Mouse (Mus musculus): ENCODE data around the gene Cd300lf. TPM values are rescaled to one million over a fixed set of nuclear protein-coding genes. Genes with fewer than 3 reads are reported as not detected.

Gene Cd300lf
- 0.11 TPM in 1 of 2 replicates, not detected in the other for polyA plus RNA-seq (2015; fragmentation: Nextera tagmentation; extraction: Ambion mirVana)

DNA sequence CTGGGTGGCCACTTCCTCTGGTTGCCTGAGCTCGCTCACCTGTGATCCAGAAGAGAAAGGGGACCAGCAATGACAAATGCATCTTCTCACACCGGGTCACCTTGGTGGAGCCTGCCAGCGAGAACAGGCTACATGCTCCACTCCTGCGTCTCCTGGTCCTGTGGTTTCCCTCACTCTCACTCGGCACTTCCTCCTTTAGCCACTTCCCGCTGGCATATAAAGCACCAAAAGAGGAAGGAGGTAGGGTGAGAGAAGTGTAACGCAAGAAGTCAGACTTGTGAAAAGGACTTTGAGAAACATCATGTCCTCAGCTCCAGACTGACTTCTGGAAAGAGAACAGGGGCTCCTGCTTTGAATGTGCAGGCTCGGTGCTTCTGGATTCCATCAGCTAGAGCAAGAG is at the start of gene Cd300lf:
TSS of gene Cd300lf (minus strand) at position 193 of the 400 bp plus-strand sequence.
- H3K27me3 ChIP-seq = no peaks in the 10 kb centered on the region
- no peaks in the 10 kb centered on the region for H3K9me3 ChIP-seq (replicated peaks)
- no peaks in the 10 kb centered on the region for H3K36me3 ChIP-seq (ENCODE audit: poor library complexity, severe bottlenecking)
- H3K27ac ChIP-seq = no peak within 1 kb of the TSS
- no peaks in the 10 kb centered on the region for H3K4me1 ChIP-seq
- ATAC-seq = no peak
- H3K9ac ChIP-seq = no peak within 1 kb of the TSS
- no peak within 1 kb of the TSS for H3K4me3 ChIP-seq
- WGBS = 83% methylated on average over 8 of the region's 8 CpGs
- no peak within 1 kb of the TSS for H3K4me2 ChIP-seq

DNA sequence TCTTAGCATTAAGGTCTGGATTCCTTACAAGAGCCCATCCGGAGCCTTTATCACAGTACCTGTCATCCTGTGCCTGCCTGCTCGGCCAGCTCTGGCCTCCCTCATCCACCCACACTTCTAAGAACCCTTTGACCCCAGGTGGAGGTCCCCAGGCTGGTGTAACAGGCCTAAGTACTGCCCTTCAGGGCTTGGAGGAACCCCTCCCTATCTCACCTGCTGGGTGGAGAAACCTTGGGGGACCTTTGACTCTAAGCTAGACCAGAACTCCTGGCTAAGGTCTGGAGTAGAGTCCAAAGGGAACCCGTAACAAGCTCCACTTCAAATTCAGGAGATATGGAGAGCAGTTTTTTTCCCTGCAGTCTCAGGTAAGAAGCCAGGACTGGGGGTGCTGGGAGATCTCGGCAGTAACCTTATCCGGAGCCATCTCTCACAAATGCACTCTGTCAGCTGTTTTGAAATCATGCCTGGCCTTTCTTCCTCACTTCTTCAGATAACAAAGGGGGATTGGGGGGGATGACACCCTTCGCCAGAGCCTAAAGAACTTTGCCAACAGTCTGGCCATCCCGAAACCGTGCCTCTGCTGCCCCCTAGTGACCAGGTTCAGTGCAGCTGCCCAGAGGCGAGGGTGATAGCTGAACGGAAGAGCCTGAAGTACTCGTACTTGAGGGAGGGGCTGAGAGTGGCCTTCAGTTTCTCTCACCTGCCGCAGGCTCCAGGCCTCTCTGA is 48.3 kb upstream of the Cd300lf start:
- Histone ChIP-seq H3K4me3 (no peak overlapping the region), H3K27ac (no peak overlapping the region), H3K9ac (no peak overlapping the region), H3K4me2 (no peak overlapping the region), H3K4me1 (peaks cover 30% of the 10 kb centered on the region), H3K36me3 (ENCODE audit: poor library complexity, severe bottlenecking) (0 out of 2 replicates have a peak, but pooled peaks cover 6% of the 10 kb centered on the region), H3K27me3 (no peaks in the 10 kb centered on the region), H3K9me3 (replicated peaks) (no peaks in the 10 kb centered on the region)
- no peak for ATAC-seq
- WGBS = 21% methylated on average over 12 of the region's 12 CpGs

DNA sequence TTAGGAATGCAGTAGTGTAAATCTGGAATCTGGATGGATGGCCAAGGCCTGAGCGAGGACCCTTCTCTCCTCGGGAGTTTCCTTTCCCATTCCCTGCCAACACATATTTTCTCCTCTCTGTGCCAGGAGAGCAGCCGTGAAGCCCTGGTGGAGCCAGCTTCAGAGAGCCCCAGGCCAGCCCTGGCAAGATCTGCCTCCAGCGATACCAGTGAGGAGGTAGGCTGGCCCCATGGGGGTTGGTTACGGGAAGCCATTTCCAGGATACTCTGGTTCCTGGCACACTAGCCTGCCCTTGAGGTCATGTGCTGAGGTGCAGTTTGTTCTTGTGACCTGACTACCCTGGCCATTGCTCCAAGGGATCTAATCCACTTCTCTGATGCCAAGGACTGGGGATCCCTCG is 46.1 kb upstream of the Cd300lf start:
- no peak for ATAC-seq
- 0 out of 2 replicates have a peak, but pooled peaks cover 3% of the 10 kb centered on the region for H3K27me3 ChIP-seq
- no peak overlapping the region for H3K4me3 ChIP-seq
- H3K27ac ChIP-seq = no peak overlapping the region
- H3K4me2 ChIP-seq = no peak overlapping the region
- peaks cover 40% of the 10 kb centered on the region for H3K4me1 ChIP-seq
- no peak overlapping the region for H3K9ac ChIP-seq
- WGBS = 99% methylated on average over 6 of the region's 6 CpGs
- H3K36me3 ChIP-seq (ENCODE audit: poor library complexity, severe bottlenecking) = 0 out of 2 replicates have a peak, but pooled peaks cover 6% of the 10 kb centered on the region
- H3K9me3 ChIP-seq (replicated peaks) = no peaks in the 10 kb centered on the region

DNA sequence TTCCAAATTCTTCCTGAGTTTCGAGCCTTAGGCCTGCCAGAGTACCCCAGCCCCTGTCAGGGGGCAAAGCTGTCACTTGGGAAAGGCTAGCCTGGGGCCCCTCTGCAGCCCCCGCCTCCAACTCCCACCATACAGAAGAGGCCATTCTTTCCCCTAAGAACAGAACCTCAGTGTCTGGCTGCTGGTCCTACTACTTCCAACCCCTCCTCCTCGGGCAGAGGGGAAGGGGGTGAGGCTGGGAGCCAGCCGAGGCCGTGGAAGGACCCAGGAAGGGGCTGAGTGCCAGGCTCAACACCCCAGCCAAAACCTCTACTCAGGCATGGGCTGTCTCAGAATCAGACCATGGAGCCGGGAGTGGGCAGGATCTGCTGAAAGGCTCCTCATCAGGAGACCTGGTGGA is 45.4 kb upstream of the Cd300lf start:
- peak; percentile 46; the same call in 1 of the 2 replicates for ATAC-seq
- no peak overlapping the region for H3K9ac ChIP-seq
- 0 out of 2 replicates have a peak, but pooled peaks cover 6% of the 10 kb centered on the region for H3K36me3 ChIP-seq (ENCODE audit: poor library complexity, severe bottlenecking)
- no peak overlapping the region for H3K4me2 ChIP-seq
- WGBS = 62% methylated on average over 6 of the region's 6 CpGs
- H3K9me3 ChIP-seq (replicated peaks) = no peaks in the 10 kb centered on the region
- H3K27ac ChIP-seq = no peak overlapping the region
- no peak overlapping the region for H3K4me3 ChIP-seq
- peaks cover 43% of the 10 kb centered on the region for H3K4me1 ChIP-seq
- H3K27me3 ChIP-seq = 0 out of 2 replicates have a peak, but pooled peaks cover 3% of the 10 kb centered on the region

DNA sequence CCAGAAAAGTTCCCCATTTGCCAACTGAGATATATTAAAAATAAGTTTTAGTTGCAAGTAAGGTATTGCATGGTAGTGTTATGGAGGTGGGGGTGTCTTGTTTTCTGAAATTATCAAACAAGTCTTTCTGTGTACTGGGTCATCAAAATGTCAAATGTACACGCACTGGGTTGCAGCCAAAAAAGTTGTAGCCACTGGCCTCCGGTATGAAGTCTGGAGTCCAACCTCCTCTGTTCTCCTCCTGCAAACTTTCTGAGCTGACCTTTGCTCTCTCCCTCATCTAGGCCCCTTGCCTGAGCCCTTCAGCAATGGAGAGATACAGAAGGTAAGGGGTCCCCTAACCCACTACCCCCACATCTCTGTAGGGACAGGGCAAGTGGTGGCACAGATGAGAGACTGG is 45.0 kb upstream of the Cd300lf start:
- H3K4me1 ChIP-seq = peaks cover 47% of the 10 kb centered on the region
- H3K27ac ChIP-seq = no peak overlapping the region
- no peak for ATAC-seq
- no peak overlapping the region for H3K4me2 ChIP-seq
- no peak overlapping the region for H3K4me3 ChIP-seq
- H3K9ac ChIP-seq = no peak overlapping the region
- H3K9me3 ChIP-seq (replicated peaks) = no peaks in the 10 kb centered on the region
- 0 out of 2 replicates have a peak, but pooled peaks cover 6% of the 10 kb centered on the region for H3K36me3 ChIP-seq (ENCODE audit: poor library complexity, severe bottlenecking)
- 87% methylated on average over 2 of the region's 2 CpGs for WGBS
- 0 out of 2 replicates have a peak, but pooled peaks cover 7% of the 10 kb centered on the region for H3K27me3 ChIP-seq

DNA sequence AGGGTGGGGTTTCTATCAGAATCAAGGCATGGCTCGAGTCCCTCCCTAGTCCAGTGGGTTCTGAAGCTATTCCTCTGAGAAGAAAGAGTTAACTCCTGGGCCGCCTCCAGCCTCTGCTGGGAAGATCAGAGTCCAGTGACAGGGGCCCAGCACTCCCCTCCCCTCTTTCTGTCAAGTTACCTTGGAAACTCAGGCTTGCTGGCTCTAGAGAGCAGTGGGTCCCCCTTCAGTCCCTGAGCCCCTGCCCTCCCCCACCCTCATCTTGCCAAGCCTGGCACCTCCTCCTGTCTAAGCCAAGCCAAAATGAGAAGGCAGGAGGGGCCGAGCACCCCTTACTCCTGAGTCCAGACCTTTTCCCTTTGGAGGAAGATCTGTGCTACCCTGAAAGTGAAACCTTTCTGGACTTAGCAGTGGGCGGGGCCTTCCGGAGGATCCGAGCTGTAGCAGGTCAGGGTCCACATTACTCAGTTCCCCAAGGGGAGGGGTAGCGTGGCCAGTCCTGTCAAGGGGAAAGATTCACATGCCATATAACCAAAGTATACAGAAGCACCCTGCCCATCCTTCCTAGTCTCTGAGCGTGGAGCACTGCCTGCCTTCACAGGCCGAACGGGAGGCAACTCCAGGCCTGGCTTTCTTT is 43.9 kb upstream of the Cd300lf start:
- H3K27ac ChIP-seq = peak overlapping the region; percentile 51
- H3K27me3 ChIP-seq = 0 out of 2 replicates have a peak, but pooled peaks cover 14% of the 10 kb centered on the region
- 0 out of 2 replicates have a peak, but pooled peaks cover 3% of the 10 kb centered on the region for H3K36me3 ChIP-seq (ENCODE audit: poor library complexity, severe bottlenecking)
- no peak overlapping the region for H3K4me3 ChIP-seq
- peak; percentile 59 for ATAC-seq
- H3K4me2 ChIP-seq = peak overlapping the region; percentile 39
- no peak overlapping the region; the same call in 1 of the 2 replicates for H3K9ac ChIP-seq
- peaks cover 58% of the 10 kb centered on the region for H3K4me1 ChIP-seq
- 22% methylated on average over 10 of the region's 10 CpGs for WGBS
- no peaks in the 10 kb centered on the region for H3K9me3 ChIP-seq (replicated peaks)

DNA sequence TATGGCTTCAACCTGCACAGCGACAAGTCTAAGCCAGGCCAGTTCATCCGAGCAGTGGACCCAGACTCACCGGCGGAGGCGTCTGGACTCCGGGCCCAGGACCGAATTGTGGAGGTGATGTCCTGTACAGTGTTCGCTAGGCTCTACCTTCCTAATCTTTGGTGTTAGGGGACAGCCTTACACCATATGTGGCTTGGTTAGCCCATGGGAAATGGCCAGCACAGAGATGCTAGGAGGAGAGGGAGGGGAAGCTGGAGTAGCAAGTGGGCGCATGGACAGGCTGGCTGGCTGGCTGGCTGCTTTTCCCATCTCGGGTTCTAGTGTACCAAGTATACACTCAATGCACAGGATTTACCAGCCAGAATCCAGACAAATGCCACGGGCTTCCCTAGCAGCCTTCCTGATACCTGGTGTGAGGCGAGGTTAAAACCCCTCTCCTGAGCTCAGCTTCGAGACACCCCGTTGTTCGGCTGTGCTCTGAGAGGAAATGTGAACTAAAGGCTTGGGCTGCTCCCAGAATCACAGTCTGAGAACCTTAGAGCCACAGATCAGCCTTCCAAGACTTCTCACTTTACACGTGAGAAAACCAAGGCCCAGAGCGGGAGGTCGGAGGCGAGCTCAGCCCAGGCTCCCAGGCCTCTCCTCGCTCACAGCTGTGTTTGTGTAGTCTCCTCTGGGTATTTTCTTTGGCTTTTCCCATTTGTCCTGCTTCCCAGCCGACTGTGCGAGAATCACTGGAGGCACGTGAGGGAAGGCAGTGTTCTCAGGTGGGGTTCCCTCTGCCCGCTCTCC is 42.8 kb upstream of the Cd300lf start:
- Histone ChIP-seq H3K4me1 (peaks cover 66% of the 10 kb centered on the region), H3K9ac (no peak overlapping the region; the same call in 1 of the 2 replicates), H3K27me3 (0 out of 2 replicates have a peak, but pooled peaks cover 18% of the 10 kb centered on the region), H3K4me2 (no peak overlapping the region), H3K36me3 (ENCODE audit: poor library complexity, severe bottlenecking) (0 out of 2 replicates have a peak, but pooled peaks cover 3% of the 10 kb centered on the region), H3K9me3 (replicated peaks) (no peaks in the 10 kb centered on the region), H3K27ac (no peak overlapping the region; the same call in 1 of the 2 replicates), H3K4me3 (no peak overlapping the region)
- 63% methylated on average over 24 of the region's 24 CpGs for WGBS
- no peak for ATAC-seq

DNA sequence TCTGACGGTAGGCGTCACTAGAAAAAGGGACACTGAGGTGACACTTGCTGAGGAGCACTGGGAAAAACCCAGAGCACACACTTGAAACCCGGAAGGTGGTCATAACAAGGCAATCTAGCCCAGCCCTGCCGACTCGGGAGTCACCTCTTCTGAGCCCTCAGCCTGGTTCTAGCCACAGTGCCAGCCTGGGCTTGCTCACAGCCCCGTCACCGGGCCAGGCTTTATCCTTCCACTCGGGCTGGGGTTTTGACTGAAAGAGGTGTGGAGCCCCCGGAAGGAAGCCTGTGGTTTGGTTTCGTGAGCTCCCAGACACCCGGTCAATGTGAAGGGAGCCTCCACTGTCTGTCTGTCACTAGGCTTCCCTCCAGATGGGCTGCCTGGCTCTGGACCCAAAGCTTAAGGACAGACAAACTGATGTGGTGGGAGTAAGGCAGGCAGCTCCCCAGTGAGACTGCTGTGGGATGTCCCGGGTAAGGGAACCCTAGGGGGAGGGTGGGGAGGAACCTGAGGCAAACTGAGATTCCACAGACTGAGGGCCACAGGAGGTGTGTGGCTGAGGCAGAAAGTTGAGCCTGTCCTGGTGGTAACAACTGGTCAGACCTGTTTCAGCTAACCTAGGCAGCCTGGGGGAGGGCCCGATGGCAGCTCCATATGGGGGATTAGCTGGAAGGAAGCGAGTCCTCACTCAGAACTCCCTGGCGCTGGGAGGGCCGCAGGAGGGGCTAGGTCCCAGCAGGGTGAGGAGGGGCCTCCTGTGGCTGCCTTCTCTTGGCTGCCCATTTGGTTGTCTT is 40.0 kb upstream of the Cd300lf start:
- H3K9me3 ChIP-seq (replicated peaks) = no peaks in the 10 kb centered on the region
- peaks cover 59% of the 10 kb centered on the region for H3K4me1 ChIP-seq
- no peak overlapping the region for H3K9ac ChIP-seq
- H3K36me3 ChIP-seq (ENCODE audit: poor library complexity, severe bottlenecking) = no peaks in the 10 kb centered on the region
- H3K27me3 ChIP-seq = 0 out of 2 replicates have a peak, but pooled peaks cover 18% of the 10 kb centered on the region
- no peak overlapping the region for H3K4me3 ChIP-seq
- no peak overlapping the region for H3K27ac ChIP-seq
- no peak overlapping the region for H3K4me2 ChIP-seq
- WGBS = 14% methylated on average over 16 of the region's 16 CpGs
- ATAC-seq = no peak

DNA sequence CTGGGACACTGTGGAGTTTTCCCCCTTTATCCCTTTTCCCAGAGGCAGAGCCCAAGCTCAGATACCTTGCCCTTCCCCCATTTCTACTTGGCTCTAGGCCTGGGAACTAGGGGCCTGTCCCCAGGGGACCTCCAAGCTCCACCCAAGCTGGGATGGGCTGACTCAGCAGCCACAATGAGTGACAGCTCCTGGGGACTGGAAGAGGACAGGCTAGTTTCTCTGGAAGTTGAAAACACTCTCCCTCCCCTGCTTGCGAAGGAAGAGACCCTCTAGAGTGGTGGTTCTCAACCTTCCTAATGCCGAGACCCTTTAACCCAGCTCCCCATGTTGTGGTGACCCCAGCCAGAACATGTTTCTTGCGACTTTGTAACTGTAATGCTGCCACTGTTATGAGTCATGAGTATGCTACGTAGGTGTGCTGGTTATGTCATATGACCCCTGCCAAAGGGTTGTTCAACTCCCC is 39.1 kb upstream of the Cd300lf start:
- 28% methylated on average over 4 of the region's 4 CpGs for whole genome bisulfite sequencing
- peaks cover 53% of the 10 kb centered on the region for H3K4me1 ChIP-seq
- no peak for ATAC-seq
- H3K27me3 ChIP-seq = 0 out of 2 replicates have a peak, but pooled peaks cover 18% of the 10 kb centered on the region
- H3K4me3 ChIP-seq = no peak overlapping the region
- no peaks in the 10 kb centered on the region for H3K36me3 ChIP-seq (ENCODE audit: poor library complexity, severe bottlenecking)
- H3K4me2 ChIP-seq = no peak overlapping the region
- no peak overlapping the region for H3K9ac ChIP-seq
- no peak overlapping the region for H3K27ac ChIP-seq
- H3K9me3 ChIP-seq (replicated peaks) = no peaks in the 10 kb centered on the region

DNA sequence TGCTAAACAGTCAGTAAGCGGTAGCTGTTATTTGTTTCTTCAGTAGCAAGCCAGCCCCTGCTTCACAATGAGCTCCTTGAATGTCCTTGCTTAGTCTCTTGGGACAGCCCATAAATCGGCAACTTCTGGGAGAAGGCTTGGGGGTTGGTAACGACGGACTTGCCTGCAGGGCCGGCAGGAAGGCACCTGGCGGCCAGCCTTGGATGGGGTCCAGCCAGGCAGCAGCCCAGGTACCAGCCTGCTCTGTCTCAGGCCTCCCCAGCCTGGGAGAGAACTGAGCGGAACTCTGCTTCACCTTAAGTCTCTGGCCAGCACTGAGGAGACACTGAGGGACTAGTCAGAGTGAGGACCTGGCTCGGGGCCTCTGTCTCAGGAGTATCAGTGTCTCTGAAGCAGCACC is 37.3 kb upstream of the Cd300lf start:
- H3K9me3 ChIP-seq (replicated peaks) = no peaks in the 10 kb centered on the region
- 36% methylated on average over 8 of the region's 8 CpGs for WGBS
- 0 out of 2 replicates have a peak, but pooled peaks cover 20% of the 10 kb centered on the region for H3K27me3 ChIP-seq
- no peak overlapping the region for H3K27ac ChIP-seq
- no peak overlapping the region for H3K9ac ChIP-seq
- H3K4me2 ChIP-seq = no peak overlapping the region
- H3K4me3 ChIP-seq = no peak overlapping the region
- peaks cover 36% of the 10 kb centered on the region for H3K4me1 ChIP-seq
- no peaks in the 10 kb centered on the region for H3K36me3 ChIP-seq (ENCODE audit: poor library complexity, severe bottlenecking)
- ATAC-seq = no peak

DNA sequence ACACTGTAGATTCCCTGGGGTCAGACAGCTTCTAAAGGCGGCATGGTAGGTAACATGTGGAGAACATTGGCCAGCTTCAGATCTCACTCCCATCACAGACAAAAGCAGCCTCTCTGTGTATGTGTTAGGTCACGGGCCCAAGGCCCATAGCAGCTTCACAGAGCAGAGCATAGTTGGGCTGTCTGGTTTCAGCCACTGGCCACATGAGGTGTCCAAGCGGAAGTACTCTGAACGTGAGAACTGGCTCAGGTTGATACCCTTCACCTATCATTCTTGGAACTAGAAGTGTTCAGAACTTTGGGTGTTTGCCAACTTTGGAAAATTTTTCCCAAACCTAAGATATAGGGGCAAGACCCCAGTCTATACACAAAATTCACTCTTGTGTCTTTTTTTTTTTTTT is 35.6 kb upstream of the Cd300lf start:
- ATAC-seq = no peak
- Histone ChIP-seq H3K4me3 (no peak overlapping the region), H3K36me3 (ENCODE audit: poor library complexity, severe bottlenecking) (no peaks in the 10 kb centered on the region), H3K9me3 (replicated peaks) (no peaks in the 10 kb centered on the region), H3K27ac (no peak overlapping the region), H3K4me2 (no peak overlapping the region), H3K4me1 (peaks cover 39% of the 10 kb centered on the region), H3K27me3 (peaks cover 34% of the 10 kb centered on the region), H3K9ac (no peak overlapping the region)
- 82% methylated on average over 4 of the region's 4 CpGs for WGBS

All from forebrain, embryonic 13.5 days (tissue).